Mouse (Mus musculus): ENCODE measurements at regions not wholly inside any gene's neighbourhood (a gene's known extent, or its start where the extent isn't known, plus 50 kb on each side); places are given as distances from the start of the nearest gene placed in this dataset.

DNA sequence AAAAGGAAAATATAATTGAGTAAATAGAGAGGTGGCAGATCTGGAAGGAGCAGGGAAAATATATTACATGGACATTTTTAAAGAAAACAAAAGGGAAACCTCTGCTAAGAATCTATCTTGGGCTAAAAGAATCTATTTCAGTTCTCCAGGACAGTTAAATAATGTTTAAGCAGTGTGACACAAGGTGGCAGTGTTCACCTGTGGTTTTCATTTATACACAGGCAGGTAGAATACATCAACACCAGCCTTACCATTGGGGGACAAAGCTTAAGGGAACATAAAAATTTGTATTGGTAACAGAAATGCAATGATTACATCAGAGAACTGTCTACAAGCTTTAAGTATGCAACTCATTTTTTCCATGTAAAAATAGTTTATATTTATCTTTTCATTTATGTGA lies 78.2 kb upstream of the Cldn34d start:
- peak; percentile 26 to 44 for DNase-seq
